Mouse (Mus musculus): ENCODE measurements at regions not wholly inside any gene's neighbourhood (a gene's known extent, or its start where the extent isn't known, plus 50 kb on each side); places are given as distances from the start of the nearest gene placed in this dataset.

- DNase-seq (ENCODE audit: low spot score) = no peak
Measured at GRCm38 (mm10) chr6:99840823-99841222, 114.6 kb upstream of the Prok2 start.

- peak; percentile 14 for DNase-seq (ENCODE audit: low spot score)
Measured at GRCm38 (mm10) chr6:99833323-99833722, 107.1 kb upstream of the Prok2 start.

GRCm38 (mm10) chr6:99827625-99828024, 101.4 kb upstream of the Prok2 start:
- DNase-seq (ENCODE audit: low spot score) = no peak

- no peak for DNase-seq (ENCODE audit: low spot score)
Measured at GRCm38 (mm10) chr6:99824808-99825207, 98.6 kb upstream of the Prok2 start.

- no peak for DNase-seq (ENCODE audit: low spot score)
Measured at GRCm38 (mm10) chr6:99822471-99822870, 96.3 kb upstream of the Prok2 start.

GRCm38 (mm10) chr6:99819255-99819929, 93.2 kb upstream of the Prok2 start:
- no peak for DNase-seq (ENCODE audit: low spot score)

GRCm38 (mm10) chr6:99818486-99818885, 92.3 kb upstream of the Prok2 start:
- DNase-seq (ENCODE audit: low spot score) = no peak

- DNase-seq (ENCODE audit: low spot score) = no peak
Measured at GRCm38 (mm10) chr6:99817245-99817644, 91.1 kb upstream of the Prok2 start.

- no peak for DNase-seq (ENCODE audit: low spot score)
Measured at GRCm38 (mm10) chr6:99813102-99813501, 86.9 kb upstream of the Prok2 start.

- DNase-seq (ENCODE audit: low spot score) = no peak
Measured at GRCm38 (mm10) chr6:99811842-99812241, 85.7 kb upstream of the Prok2 start.

GRCm38 (mm10) chr6:99810974-99811798, 85.0 kb upstream of the Prok2 start:
- DNase-seq (ENCODE audit: low spot score) = peak; percentile 73

GRCm38 (mm10) chr6:99804905-99805245, 78.7 kb upstream of the Prok2 start:
- DNase-seq (ENCODE audit: low spot score) = no peak

- peak; percentile 84 for DNase-seq (ENCODE audit: low spot score)
Measured at GRCm38 (mm10) chr6:99803983-99804904, 78.1 kb upstream of the Prok2 start.

GRCm38 (mm10) chr6:99800919-99801318, 74.7 kb upstream of the Prok2 start:
- DNase-seq (ENCODE audit: low spot score) = no peak

- no peak for DNase-seq (ENCODE audit: low spot score)
Measured at GRCm38 (mm10) chr6:99800324-99800723, 74.1 kb upstream of the Prok2 start.

GRCm38 (mm10) chr6:99796390-99796789, 70.2 kb upstream of the Prok2 start:
- DNase-seq (ENCODE audit: low spot score) = no peak

GRCm38 (mm10) chr6:99793546-99793945, 67.4 kb upstream of the Prok2 start:
- DNase-seq (ENCODE audit: low spot score) = no peak

- DNase-seq (ENCODE audit: low spot score) = no peak
Measured at GRCm38 (mm10) chr6:99792353-99792752, 66.2 kb upstream of the Prok2 start.

GRCm38 (mm10) chr6:99786977-99787376, 60.8 kb upstream of the Prok2 start:
- no peak for DNase-seq (ENCODE audit: low spot score)

- no peak for DNase-seq (ENCODE audit: low spot score)
Measured at GRCm38 (mm10) chr6:99785212-99785611, 59.0 kb upstream of the Prok2 start.

- peak; percentile 4 for DNase-seq (ENCODE audit: low spot score)
Measured at GRCm38 (mm10) chr6:99784804-99785203, 58.6 kb upstream of the Prok2 start.

- DNase-seq (ENCODE audit: low spot score) = no peak
Measured at GRCm38 (mm10) chr6:99784285-99784684, 58.1 kb upstream of the Prok2 start.

Measured in gastrocnemius, adult 18-20 months (tissue).